Mouse (Mus musculus): ENCODE results near the gene Swap70. TPM values are rescaled to one million over a fixed set of nuclear protein-coding genes. Genes with fewer than 3 reads are reported as not detected.
A peak's percentile ranks its signal among the peaks of the same experiment; 100 is the strongest.

Swap70 gene
- polyA plus RNA-seq (2016; fragmentation: Nextera tagmentation; extraction: Ambion mirVana) = 37.0 and 38.2 TPM in 2 replicates

- under 1% methylated on average over 73 of the region's 73 CpGs for WGBS
- Histone ChIP-seq H3K27me3 (no peaks in the 10 kb centered on the region), H3K4me2 (peak within 1 kb of the TSS; percentile 64), H3K27ac (peak within 1 kb of the TSS; percentile 97), H3K9me3 (no peaks in the 10 kb centered on the region), H3K36me3 (peaks cover 14% of the 10 kb centered on the region), H3K4me1 (replicated peaks) (peaks cover 14% of the 10 kb centered on the region), H3K4me3 (replicated peaks) (peak within 1 kb of the TSS; percentile 89), H3K9ac (replicated peaks) (peak within 1 kb of the TSS; percentile 93)
- ATAC-seq (ENCODE audit: insufficient number of reproducible peaks, insufficient read depth, low FRiP score, low TSS enrichment, low read depth) = peak; percentile 98
Measured at GRCm38 (mm10) chr7:110221586-110222481, at the start of gene Swap70. Swap70 (plus strand) TSS chr7:110221711.

- Histone ChIP-seq H3K4me3 (replicated peaks) (no peak overlapping the region), H3K4me2 (no peak overlapping the region), H3K36me3 (no peaks in the 10 kb centered on the region), H3K27ac (no peak overlapping the region), H3K9me3 (no peaks in the 10 kb centered on the region), H3K4me1 (replicated peaks) (no peaks in the 10 kb centered on the region), H3K9ac (replicated peaks) (no peak overlapping the region), H3K27me3 (no peaks in the 10 kb centered on the region)
- no peak for ATAC-seq (ENCODE audit: insufficient number of reproducible peaks, insufficient read depth, low FRiP score, low TSS enrichment, low read depth)
- WGBS = 87% methylated on average over 7 of the region's 7 CpGs
Measured at GRCm38 (mm10) chr7:110179208-110179607, 42.3 kb upstream of the Swap70 start.

- Histone ChIP-seq H3K4me1 (replicated peaks) (no peaks in the 10 kb centered on the region), H3K27ac (no peak overlapping the region), H3K9ac (replicated peaks) (no peak overlapping the region), H3K4me3 (replicated peaks) (no peak overlapping the region), H3K9me3 (no peaks in the 10 kb centered on the region), H3K27me3 (no peaks in the 10 kb centered on the region), H3K36me3 (no peaks in the 10 kb centered on the region), H3K4me2 (no peak overlapping the region)
- ATAC-seq (ENCODE audit: insufficient number of reproducible peaks, insufficient read depth, low FRiP score, low TSS enrichment, low read depth) = no peak
Measured at GRCm38 (mm10) chr7:110180613-110181012, 40.9 kb upstream of the Swap70 start.

GRCm38 (mm10) chr7:110181446-110181845 is 40.1 kb upstream of the Swap70 start:
- no peaks in the 10 kb centered on the region for H3K9me3 ChIP-seq
- 51% methylated on average over 8 of the region's 8 CpGs for WGBS
- H3K36me3 ChIP-seq = no peaks in the 10 kb centered on the region
- H3K4me2 ChIP-seq = no peak overlapping the region
- no peak overlapping the region for H3K9ac ChIP-seq (replicated peaks)
- no peak overlapping the region for H3K27ac ChIP-seq
- no peaks in the 10 kb centered on the region for H3K27me3 ChIP-seq
- H3K4me1 ChIP-seq (replicated peaks) = no peaks in the 10 kb centered on the region
- ATAC-seq (ENCODE audit: insufficient number of reproducible peaks, insufficient read depth, low FRiP score, low TSS enrichment, low read depth) = no peak
- H3K4me3 ChIP-seq (replicated peaks) = no peak overlapping the region

GRCm38 (mm10) chr7:110184608-110185007 is 36.9 kb upstream of the Swap70 start:
- Histone ChIP-seq H3K9ac (replicated peaks) (no peak overlapping the region), H3K4me2 (no peak overlapping the region), H3K9me3 (no peaks in the 10 kb centered on the region), H3K27ac (no peak overlapping the region), H3K36me3 (no peaks in the 10 kb centered on the region), H3K27me3 (no peaks in the 10 kb centered on the region), H3K4me3 (replicated peaks) (no peak overlapping the region), H3K4me1 (replicated peaks) (no peaks in the 10 kb centered on the region)
- ATAC-seq (ENCODE audit: insufficient number of reproducible peaks, insufficient read depth, low FRiP score, low TSS enrichment, low read depth) = no peak
- WGBS = 84% methylated on average over 3 of the region's 3 CpGs

- peak overlapping the region; percentile 62 for H3K27ac ChIP-seq
- H3K4me2 ChIP-seq = no peak overlapping the region
- no peak overlapping the region for H3K4me3 ChIP-seq (replicated peaks)
- H3K4me1 ChIP-seq (replicated peaks) = peaks cover 8% of the 10 kb centered on the region; the same call in 1 of the 2 replicates
- ATAC-seq (ENCODE audit: insufficient number of reproducible peaks, insufficient read depth, low FRiP score, low TSS enrichment, low read depth) = no peak; the same call in 1 of the 2 replicates
- H3K9ac ChIP-seq (replicated peaks) = no peak overlapping the region
- H3K36me3 ChIP-seq = no peaks in the 10 kb centered on the region
- H3K27me3 ChIP-seq = no peaks in the 10 kb centered on the region
- no peaks in the 10 kb centered on the region for H3K9me3 ChIP-seq
- 35% methylated on average over 7 of the region's 7 CpGs for WGBS
Measured at GRCm38 (mm10) chr7:110189951-110190350, 31.6 kb upstream of the Swap70 start.

- Histone ChIP-seq H3K4me2 (no peak overlapping the region), H3K27ac (no peak overlapping the region), H3K4me3 (replicated peaks) (no peak overlapping the region), H3K9me3 (no peaks in the 10 kb centered on the region), H3K4me1 (replicated peaks) (peaks cover 8% of the 10 kb centered on the region; the same call in 1 of the 2 replicates), H3K27me3 (no peaks in the 10 kb centered on the region), H3K9ac (replicated peaks) (no peak overlapping the region), H3K36me3 (no peaks in the 10 kb centered on the region)
- no peak for ATAC-seq (ENCODE audit: insufficient number of reproducible peaks, insufficient read depth, low FRiP score, low TSS enrichment, low read depth)
- 94% methylated on average over 3 of the region's 3 CpGs for WGBS
Measured at GRCm38 (mm10) chr7:110193186-110193585, 28.3 kb upstream of the Swap70 start.

- no peaks in the 10 kb centered on the region for H3K9me3 ChIP-seq
- H3K27ac ChIP-seq = no peak overlapping the region
- no peaks in the 10 kb centered on the region for H3K4me1 ChIP-seq (replicated peaks)
- H3K9ac ChIP-seq (replicated peaks) = no peak overlapping the region
- no peaks in the 10 kb centered on the region for H3K36me3 ChIP-seq
- no peak overlapping the region for H3K4me3 ChIP-seq (replicated peaks)
- H3K4me2 ChIP-seq = no peak overlapping the region
- WGBS = 84% methylated on average over 7 of the region's 7 CpGs
- no peak for ATAC-seq (ENCODE audit: insufficient number of reproducible peaks, insufficient read depth, low FRiP score, low TSS enrichment, low read depth)
- no peaks in the 10 kb centered on the region for H3K27me3 ChIP-seq
Measured at GRCm38 (mm10) chr7:110197176-110197575, 24.3 kb upstream of the Swap70 start.

GRCm38 (mm10) chr7:110201933-110202332 is 19.6 kb upstream of the Swap70 start:
- Histone ChIP-seq H3K4me2 (no peak overlapping the region), H3K36me3 (no peaks in the 10 kb centered on the region), H3K27me3 (no peaks in the 10 kb centered on the region), H3K9ac (replicated peaks) (no peak overlapping the region), H3K27ac (no peak overlapping the region), H3K9me3 (peaks cover 10% of the 10 kb centered on the region; the same call in 1 of the 2 replicates), H3K4me1 (replicated peaks) (no peaks in the 10 kb centered on the region), H3K4me3 (replicated peaks) (no peak overlapping the region)
- ATAC-seq (ENCODE audit: insufficient number of reproducible peaks, insufficient read depth, low FRiP score, low TSS enrichment, low read depth) = no peak
- 91% methylated on average over 6 of the region's 6 CpGs for WGBS

GRCm38 (mm10) chr7:110204208-110204607 is 17.3 kb upstream of the Swap70 start:
- H3K4me3 ChIP-seq (replicated peaks) = no peak overlapping the region
- H3K4me2 ChIP-seq = no peak overlapping the region
- no peaks in the 10 kb centered on the region for H3K27me3 ChIP-seq
- no peaks in the 10 kb centered on the region for H3K4me1 ChIP-seq (replicated peaks)
- no peak overlapping the region for H3K27ac ChIP-seq
- WGBS = 90% methylated on average over 4 of the region's 4 CpGs
- no peaks in the 10 kb centered on the region for H3K36me3 ChIP-seq
- peaks cover 20% of the 10 kb centered on the region; the same call in 1 of the 2 replicates for H3K9me3 ChIP-seq
- ATAC-seq (ENCODE audit: insufficient number of reproducible peaks, insufficient read depth, low FRiP score, low TSS enrichment, low read depth) = no peak
- H3K9ac ChIP-seq (replicated peaks) = no peak overlapping the region

- H3K4me3 ChIP-seq (replicated peaks) = no peak overlapping the region
- ATAC-seq (ENCODE audit: insufficient number of reproducible peaks, insufficient read depth, low FRiP score, low TSS enrichment, low read depth) = no peak
- H3K9ac ChIP-seq (replicated peaks) = no peak overlapping the region
- no peaks in the 10 kb centered on the region for H3K4me1 ChIP-seq (replicated peaks)
- H3K27me3 ChIP-seq = no peaks in the 10 kb centered on the region
- no peak overlapping the region for H3K27ac ChIP-seq
- no peaks in the 10 kb centered on the region for H3K36me3 ChIP-seq
- no peak overlapping the region for H3K4me2 ChIP-seq
- whole genome bisulfite sequencing = 89% methylated on average over 6 of the region's 6 CpGs
- peaks cover 20% of the 10 kb centered on the region; the same call in 1 of the 2 replicates for H3K9me3 ChIP-seq
Measured at GRCm38 (mm10) chr7:110208341-110208740, 13.2 kb upstream of the Swap70 start.
